Mouse (Mus musculus): ENCODE measurements around the gene Rbfox1.

- TF ChIP-seq MAX (IDR thresholded peaks at IDR 0.05; ENCODE audit: low read length) (no peak), CTCF (IDR thresholded peaks at IDR 0.05 in 2 of 3, conservative IDR thresholded peaks at IDR 0.05 in 1 of 3; ENCODE audit: control insufficient read depth in 1 of 3, insufficient read depth in 1 of 3, low read depth in 2 of 3, low read length in 3 of 3, poor library complexity in 1 of 3, severe bottlenecking in 1 of 3) (no peak), MAFK (IDR thresholded peaks at IDR 0.05; ENCODE audit: borderline replicate concordance, low read depth, low read length) (no peak), EP300 (IDR thresholded peaks at IDR 0.05; ENCODE audit: low read depth in 1 of 2, low read length in 2 of 2) (no peak), ZMIZ1 (IDR thresholded peaks at IDR 0.05; ENCODE audit: low read depth, low read length) (no peak), USF2 (IDR thresholded peaks at IDR 0.05; ENCODE audit: borderline replicate concordance in 1 of 2, insufficient read depth in 1 of 2, low read depth in 1 of 2, low read length in 2 of 2) (no peak), POLR2AphosphoS5 (IDR thresholded peaks at IDR 0.05; ENCODE audit: borderline replicate concordance, low read depth, low read length) (no peak), CHD2 (IDR thresholded peaks at IDR 0.05; ENCODE audit: low read length) (no peak), GABPA (IDR thresholded peaks at IDR 0.05; ENCODE audit: low read depth, low read length) (no peak), ETS1 (IDR thresholded peaks at IDR 0.05; ENCODE audit: low read depth, low read length) (no peak), POLR2A (IDR thresholded peaks at IDR 0.05; ENCODE audit: control insufficient read depth in 1 of 2, insufficient read depth in 1 of 2, low read depth in 1 of 2, low read length in 2 of 2, poor library complexity in 1 of 2) (no peak), KAT2A (conservative IDR thresholded peaks at IDR 0.05; ENCODE audit: low read depth, low read length) (no peak), E2F4 (IDR thresholded peaks at IDR 0.05; ENCODE audit: borderline replicate concordance, low read depth, low read length) (no peak)
Observed at GRCm38 (mm10) chr16:7050945-7051344, 1165.8 kb downstream of the Rbfox1 start.
